Mouse (Mus musculus) MEL (cell line): ENCODE data around the gene Asb2. TPM values are rescaled to one million over a fixed set of nuclear protein-coding genes. Genes with fewer than 3 reads are reported as not detected.

Source experiments
- DNase-seq: peaks from one replicate; pipeline ENCODE4 v3.0.0; 2011; ENCODE audit warnings: low read depth, low spot score
- H3K27ac ChIP-seq: 2 replicates; pipeline ENCODE4 v1.5.1; 2012; ENCODE audit warnings: low read depth, mild to moderate bottlenecking, control low read depth, low read length, moderate library complexity; ENCODE audit not compliant: control insufficient read depth
- H3K27me3 ChIP-seq, 2 experiments: fragments of 150-350 bp in 1 of 2; sonication (generic) in 1 of 2; 2 replicates each; pipeline ENCODE4 v1.6.1; 2012; ENCODE audit warnings: low read length in 2 of 2, mild to moderate bottlenecking in 2 of 2, improper control_type of control experiment in 1 of 2, moderate library complexity in 1 of 2; ENCODE audit not compliant: insufficient read depth in 2 of 2, control insufficient read depth in 1 of 2
- H3K36me3 ChIP-seq, 2 experiments: 2 replicates each; pipeline ENCODE4 v1.6.1; 2012 to 2014; ENCODE audit warnings: low read length in 2 of 2, improper control_type of control experiment in 1 of 2, inconsistent platforms in 1 of 2, mild to moderate bottlenecking in 1 of 2; ENCODE audit not compliant: insufficient read depth in 2 of 2, control insufficient read depth in 1 of 2
- H3K4me1 ChIP-seq, 2 experiments: fragments of 150-350 bp in 1 of 2; sonication (generic) in 1 of 2; 2 replicates each; pipeline ENCODE4 v1.6.1; 2012; ENCODE audit warnings: low read length in 2 of 2, improper control_type of control experiment in 1 of 2, mild to moderate bottlenecking in 1 of 2; ENCODE audit not compliant: insufficient read depth in 2 of 2, control insufficient read depth in 1 of 2
- H3K4me3 ChIP-seq, 2 experiments: fragments of 150-350 bp in 1 of 2; sonication (generic) in 1 of 2; 2 replicates each; pipeline ENCODE4 v1.5.1; 2012; ENCODE audit warnings: low read depth in 2 of 2, low read length in 2 of 2, mild to moderate bottlenecking in 2 of 2, moderate library complexity in 2 of 2, control low read depth in 1 of 2, improper control_type of control experiment in 1 of 2; ENCODE audit not compliant: control insufficient read depth in 1 of 2, insufficient read depth in 1 of 2
- H3K79me2 ChIP-seq: 2 replicates; pipeline ENCODE4 v1.6.1; 2012; ENCODE audit warnings: mild to moderate bottlenecking, low read length, moderate library complexity; ENCODE audit not compliant: control insufficient read depth, poor library complexity, insufficient read depth
- H3K9ac ChIP-seq: 2 replicates; pipeline ENCODE4 v1.6.1; 2012; ENCODE audit warnings: low read depth, mild to moderate bottlenecking, control low read depth, low read length, moderate library complexity; ENCODE audit not compliant: control insufficient read depth, poor library complexity, severe bottlenecking
- H3K9me3 ChIP-seq: fragments of 150-350 bp; sonication (generic); replicated peaks from 2 replicates; pipeline ENCODE4 v1.6.1; 2012; ENCODE audit warnings: mild to moderate bottlenecking, low read length, improper control_type of control experiment, moderate library complexity; ENCODE audit not compliant: insufficient read depth
- CHD2 ChIP-seq: IDR thresholded peaks from 2 replicates; pipeline ENCODE4 v1.6.1; 2011; ENCODE audit warnings: low read length, improper control_type of control experiment
- ELF1 ChIP-seq: IDR thresholded peaks from 2 replicates; pipeline ENCODE4 v1.6.1; 2014; ENCODE audit warnings: low read depth, mild to moderate bottlenecking, inconsistent platforms, low read length, improper control_type of control experiment, moderate library complexity
- GABPA ChIP-seq: IDR thresholded peaks from 2 replicates; pipeline ENCODE4 v1.6.1; 2012; ENCODE audit warnings: low read depth, mild to moderate bottlenecking, inconsistent platforms, low read length, improper control_type of control experiment, moderate library complexity
- HCFC1 ChIP-seq: IDR thresholded peaks from 2 replicates; pipeline ENCODE4 v1.6.1; 2012; ENCODE audit warnings: low read depth, mild to moderate bottlenecking, inconsistent platforms, low read length, improper control_type of control experiment, moderate library complexity
- KAT2A ChIP-seq: conservative IDR thresholded peaks from 2 replicates; pipeline ENCODE4 v1.6.1; 2012; ENCODE audit warnings: low read depth, low read length, improper control_type of control experiment, inconsistent platforms
- MAZ ChIP-seq: IDR thresholded peaks from 2 replicates; pipeline ENCODE4 v1.6.1; 2012; ENCODE audit warnings: low read depth, mild to moderate bottlenecking, inconsistent platforms, low read length, improper control_type of control experiment
- MEF2A ChIP-seq: IDR thresholded peaks from 2 replicates; pipeline ENCODE4 v1.6.1; 2014; ENCODE audit warnings: low read depth, mild to moderate bottlenecking, inconsistent platforms, low read length, improper control_type of control experiment; ENCODE audit not compliant: poor library complexity, insufficient replicate concordance, severe bottlenecking; ENCODE audit errors: extremely low read depth
- NELFE ChIP-seq: IDR thresholded peaks from 2 replicates; pipeline ENCODE4 v1.6.1; 2011; ENCODE audit warnings: low read depth, low read length, improper control_type of control experiment
- NRF1 ChIP-seq: IDR thresholded peaks from 2 replicates; pipeline ENCODE4 v1.6.1; 2014; ENCODE audit warnings: low read depth, mild to moderate bottlenecking, inconsistent platforms, low read length, improper control_type of control experiment, moderate library complexity; ENCODE audit not compliant: poor library complexity, insufficient read depth, severe bottlenecking
- POLR2AphosphoS2 ChIP-seq: IDR thresholded peaks from 2 replicates; pipeline ENCODE4 v1.6.1; 2011; ENCODE audit warnings: low read length, improper control_type of control experiment
- POLR2AphosphoS5 ChIP-seq: IDR thresholded peaks from 2 replicates; pipeline ENCODE4 v1.6.1; 2012; ENCODE audit warnings: low read depth, borderline replicate concordance, mild to moderate bottlenecking, inconsistent platforms, low read length, moderate library complexity, mixed read lengths
- RCOR1 ChIP-seq: IDR thresholded peaks from 2 replicates; pipeline ENCODE4 v1.6.1; 2012; ENCODE audit warnings: low read depth, mild to moderate bottlenecking, inconsistent platforms, low read length, improper control_type of control experiment
- SIN3A ChIP-seq: IDR thresholded peaks from 2 replicates; pipeline ENCODE4 v1.6.1; 2012; ENCODE audit warnings: low read length, improper control_type of control experiment, inconsistent platforms
- SMC3 ChIP-seq: IDR thresholded peaks from 2 replicates; pipeline ENCODE4 v1.6.1; 2011; ENCODE audit warnings: low read depth, low read length, improper control_type of control experiment
- TCF12 ChIP-seq: IDR thresholded peaks from 2 replicates; pipeline ENCODE4 v1.6.1; 2014; ENCODE audit warnings: low read depth, mild to moderate bottlenecking, inconsistent platforms, low read length, improper control_type of control experiment, moderate library complexity
- USF1 ChIP-seq: IDR thresholded peaks from 2 replicates; pipeline ENCODE4 v1.6.1; 2014; ENCODE audit warnings: low read depth, mild to moderate bottlenecking, inconsistent platforms, low read length, improper control_type of control experiment, moderate library complexity
- ZKSCAN1 ChIP-seq: IDR thresholded peaks from 2 replicates; pipeline ENCODE4 v1.6.1; 2012; ENCODE audit warnings: low read depth, mild to moderate bottlenecking, inconsistent platforms, low read length, improper control_type of control experiment, moderate library complexity
- ZNF384 ChIP-seq: IDR thresholded peaks from 2 replicates; pipeline ENCODE4 v1.6.1; 2012; ENCODE audit warnings: low read depth, mild to moderate bottlenecking, inconsistent platforms, low read length, improper control_type of control experiment
- polyA plus RNA-seq, 2 experiments: library from polyadenylated mRNA; stranded (reverse) in 1 of 2; unstranded in 1 of 2; fragments of >175 nt in 1 of 2; fragments of >200 nt in 1 of 2; gene quantifications; 2 replicates each; pipeline versions ENCODE4 v1.2.1 to v1.2.4; 2012; ENCODE audit warnings: low replicate concordance in 2 of 2, low read depth in 1 of 2; ENCODE audit not compliant: insufficient read length in 2 of 2, insufficient read depth in 1 of 2, missing spikeins in 1 of 2
- total RNA-seq: library from RNA; depleted of rRNA; stranded (reverse); fragments of 300-350 nt; gene quantifications from 2 replicates; pipeline ENCODE4 v1.2.3, GENCODE M21; 2012; rRNA removed

Gene Asb2
- total RNA-seq (not detected in 2 replicates), polyA plus RNA-seq (under 1 TPM in 1 of 2 experiments, not detected in 1; 0.18 TPM)

DNA sequence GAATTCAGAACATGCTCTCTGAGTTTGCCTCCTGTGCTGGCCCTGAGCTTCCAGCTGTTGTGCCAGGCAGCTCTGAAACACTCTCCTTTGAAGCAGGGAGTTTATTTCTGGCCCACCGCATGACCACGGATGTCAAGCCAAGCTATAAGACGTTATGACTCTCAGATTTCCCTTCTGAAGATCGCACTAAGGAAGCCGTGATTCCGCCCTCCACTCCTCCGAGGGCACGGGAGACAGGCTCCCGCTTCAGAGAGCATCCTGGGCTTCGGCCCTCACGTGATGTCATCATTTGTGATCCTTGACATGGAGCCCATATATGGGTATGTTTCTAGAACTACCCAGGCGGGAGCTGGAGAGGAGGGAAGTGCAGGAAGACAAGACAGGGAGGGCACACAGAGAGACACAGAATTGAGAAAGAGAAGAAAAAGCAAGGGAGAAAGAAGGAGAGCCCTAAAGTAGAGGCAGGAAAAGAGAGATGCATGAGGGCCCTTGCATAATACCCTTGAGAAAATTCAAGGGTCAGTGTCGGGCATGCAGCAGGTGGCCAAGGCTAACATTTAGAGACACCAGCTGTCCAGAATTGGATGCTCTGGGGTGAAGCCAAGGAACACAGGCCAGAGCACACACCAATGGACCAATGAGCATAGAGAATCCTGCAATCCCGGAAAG, at the start of gene Asb2:
Gene Asb2 (minus strand): TSS at position 256 of the 669 bp plus-strand sequence.
- Histone ChIP-seq H3K4me1 (no peaks in the 10 kb centered on the region), H3K79me2 (no peaks in the 10 kb centered on the region), H3K9me3 (no peaks in the 10 kb centered on the region), H3K9ac (no peak within 1 kb of the TSS), H3K27me3 (peaks cover 3 to 13% of the 10 kb centered on the region in 2 experiments), H3K4me3 (no peak within 1 kb of the TSS), H3K36me3 (no peaks in the 10 kb centered on the region), H3K27ac (no peak within 1 kb of the TSS)
- TF ChIP-seq ELF1 (no peak), CHD2 (no peak), ZKSCAN1 (no peak), MEF2A (no peak), SMC3 (no peak), POLR2AphosphoS2 (no peak), POLR2AphosphoS5 (no peak), SIN3A (no peak), KAT2A (no peak), USF1 (no peak), RCOR1 (no peak), TCF12 (no peak), MAZ (no peak), HCFC1 (no peak), ZNF384 (no peak), NRF1 (no peak)
- no peak for DNase-seq

DNA sequence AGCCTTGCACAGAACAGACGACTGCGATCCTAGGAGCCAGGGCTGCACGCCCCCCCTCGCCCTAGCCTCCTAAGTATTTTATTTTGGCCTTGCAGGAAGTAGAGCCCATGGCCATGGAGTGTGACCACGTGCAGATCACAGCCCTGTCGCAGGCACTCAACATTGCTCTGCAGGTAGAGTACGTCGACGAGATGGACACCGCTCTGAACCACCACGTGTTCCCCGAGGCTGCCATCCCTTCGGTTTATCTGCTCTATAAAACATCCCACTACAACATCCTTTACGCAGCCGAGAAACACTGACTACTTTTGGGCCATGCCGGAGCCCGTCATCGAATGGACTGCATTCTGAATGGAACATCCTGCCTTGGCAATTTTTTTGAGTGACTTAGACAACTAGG, 48.3 kb upstream of the Asb2 start:
- Histone ChIP-seq H3K9me3 (no peaks in the 10 kb centered on the region), H3K4me3 (no peak overlapping the region), H3K27me3 (no peaks in the 10 kb centered on the region), H3K79me2 (no peaks in the 10 kb centered on the region), H3K27ac (no peak overlapping the region), H3K36me3 (peaks cover 0 to 2% of the 10 kb centered on the region in 2 experiments; a peak in 2 of 4 replicates), H3K4me1 (no peaks in the 10 kb centered on the region), H3K9ac (no peak overlapping the region)
- TF ChIP-seq GABPA (no peak), NELFE (no peak)
- DNase-seq: no peak
